ENCODE assay signal across 9 mouse cellular contexts in genomic region chr14:25795561-25796174, GRCm38 (mm10). TPM values are rescaled to one million over a fixed set of nuclear protein-coding genes. Genes with fewer than 3 reads are reported as not detected.
DNase-seq lines count a peak whose midpoint lies in the region; ATAC-seq lines count a peak whose summit lies in the region.
"Had no signal": no experiment of that assay in that cellular context is flagged by ENCODE, and none has a peak within 500 bp of the region (broad histone marks: within the 10 kb centered on the region; RNA-seq: fewer than 3 reads in every experiment).

No protein-coding gene starts in this region.

- H3K9ac ChIP-seq in intestine, embryonic 15.5 days = no peak overlapping the region
- no peak overlapping the region for H3K9ac ChIP-seq in liver, embryonic 15.5 days

- DNase-seq in adrenal gland, adult (ENCODE audit: inconsistent age in 2 of 2, low spot score in 1 of 2) = peak; percentile 33 to 61
- no peak for DNase-seq in adrenal gland, postnatal 4 days (ENCODE audit: low spot score in 2 of 2)
- DNase-seq in adrenal gland, postnatal 25 days = peak; percentile 30
- DNase-seq in gastrocnemius, postnatal 4 days (ENCODE audit: low spot score in 2 of 2) = peak; percentile 79 to 88
- DNase-seq in ovary, postnatal 36 days (ENCODE audit: low spot score) = peak; percentile 66
- no peak for DNase-seq in thymus, postnatal 0 days (ENCODE audit: low spot score)

- H3K4me3 ChIP-seq in intestine, embryonic 15.5 days (replicated peaks) = no peak overlapping the region
- no peak overlapping the region for H3K4me3 ChIP-seq in liver, embryonic 15.5 days (replicated peaks)
- H3K4me3 ChIP-seq: megakaryocyte, embryonic 14.5 days had no signal

- H3K9me3 ChIP-seq in intestine, embryonic 15.5 days = no peaks in the 10 kb centered on the region
- no peaks in the 10 kb centered on the region for H3K9me3 ChIP-seq in liver, embryonic 15.5 days (replicated peaks)

- 21% methylated on average over 10 of the region's 10 CpGs for WGBS in intestine, embryonic 15.5 days
- 31% methylated on average over 10 of the region's 10 CpGs for WGBS in liver, embryonic 15.5 days (ENCODE audit: insufficient replicate concordance)

- peaks cover 3% of the 10 kb centered on the region; the same call in 1 of the 2 replicates for H3K4me1 ChIP-seq in intestine, embryonic 15.5 days (replicated peaks)
- no peaks in the 10 kb centered on the region for H3K4me1 ChIP-seq in liver, embryonic 15.5 days (replicated peaks)
- H3K4me1 ChIP-seq: megakaryocyte, embryonic 14.5 days had no signal

- no peaks in the 10 kb centered on the region for H3K36me3 ChIP-seq in intestine, embryonic 15.5 days
- no peaks in the 10 kb centered on the region for H3K36me3 ChIP-seq in liver, embryonic 15.5 days (replicated peaks)

- peak overlapping the region; percentile 7 for H3K27ac ChIP-seq in intestine, embryonic 15.5 days
- H3K27ac ChIP-seq in liver, embryonic 15.5 days (replicated peaks) = no peak overlapping the region

- H3K27me3 ChIP-seq in intestine, embryonic 15.5 days (replicated peaks) = no peaks in the 10 kb centered on the region
- H3K27me3 ChIP-seq in liver, embryonic 15.5 days = 0 out of 2 replicates have a peak, but pooled peaks cover 10% of the 10 kb centered on the region

- 0 out of 2 replicates have a peak overlapping the region, but pooled peaks have one; percentile 11 for H3K4me2 ChIP-seq in intestine, embryonic 15.5 days (replicated peaks)
- 0 out of 2 replicates have a peak overlapping the region, but pooled peaks have one; percentile 23 for H3K4me2 ChIP-seq in liver, embryonic 15.5 days

- peak; percentile 76 for ATAC-seq in intestine, embryonic 15.5 days
- ATAC-seq in liver, embryonic 15.5 days (ENCODE audit: insufficient read depth) = no peak

RNA-seq across cellular contexts. Expression of gene Zcchc24, which starts 26.8 kb away (rescaled TPM):
- 10 to 100 TPM; 30.2 to 34.7 TPM for total RNA-seq in adrenal gland, postnatal 4 days (2021)
- total RNA-seq in adrenal gland, postnatal 25 days (2021) = 16.2 and 18.4 TPM in 2 replicates
- total RNA-seq in gastrocnemius, postnatal 4 days (2021) = 10 to 100 TPM; 90.0 to 97.4 TPM
- 20.6 and 21.0 TPM in 2 replicates for polyA plus RNA-seq in intestine, embryonic 15.5 days (2015; fragmentation: Nextera tagmentation; extraction: Ambion mirVana)
- polyA plus RNA-seq in liver, embryonic 15.5 days (2015; fragmentation: Nextera tagmentation; extraction: Ambion mirVana) = 7.5 and 8.3 TPM in 2 replicates
- polyA plus RNA-seq in thymus, postnatal 0 days (2015; fragmentation: Nextera tagmentation; extraction: Ambion mirVana) = 7.6 and 9.0 TPM in 2 replicates

RNA-seq across cellular contexts. Expression of gene Anxa11, which starts 46.3 kb away (rescaled TPM):
- 10 to 100 TPM; 54.9 to 58.8 TPM for total RNA-seq in adrenal gland, postnatal 4 days (2021)
- 70.1 and 72.0 TPM in 2 replicates for total RNA-seq in adrenal gland, postnatal 25 days (2021)
- total RNA-seq in gastrocnemius, postnatal 4 days (2021) = 100 to 1,000 TPM; 111 to 124 TPM
- polyA plus RNA-seq in intestine, embryonic 15.5 days (2015; fragmentation: Nextera tagmentation; extraction: Ambion mirVana) = 71.5 and 72.2 TPM in 2 replicates
- 11.2 TPM in 2 replicates for polyA plus RNA-seq in liver, embryonic 15.5 days (2015; fragmentation: Nextera tagmentation; extraction: Ambion mirVana)
- polyA plus RNA-seq in thymus, postnatal 0 days (2015; fragmentation: Nextera tagmentation; extraction: Ambion mirVana) = 48.4 and 49.0 TPM in 2 replicates

Comparison
In these comparisons a context has a peak if more than half of its experiments do, and no peak if none do; other contexts are left out.
1. DNase-seq: peak in adrenal gland, adult (2 of 2), adrenal gland, postnatal 25 days (single experiment), gastrocnemius, postnatal 4 days (2 of 2) and ovary, postnatal 36 days (single experiment); none in adrenal gland, postnatal 4 days (0 of 2) and thymus, postnatal 0 days (single experiment).